Mouse (Mus musculus) adrenal gland (tissue): Measurements from ENCODE around the gene Zfp428.
"Not testable (repeated sequence)": the region's sequence is repeated elsewhere in the genome, so short reads cannot be mapped to it uniquely, and the experiment has no call there.

ENCODE experiments used
- intact Hi-C: fragments of 180-260 bp; cut with DNase I; formaldehyde crosslinking; loops from one replicate; pipeline ENCODE4 v1.15.1; 2025

Gene Zfp428

DNA sequence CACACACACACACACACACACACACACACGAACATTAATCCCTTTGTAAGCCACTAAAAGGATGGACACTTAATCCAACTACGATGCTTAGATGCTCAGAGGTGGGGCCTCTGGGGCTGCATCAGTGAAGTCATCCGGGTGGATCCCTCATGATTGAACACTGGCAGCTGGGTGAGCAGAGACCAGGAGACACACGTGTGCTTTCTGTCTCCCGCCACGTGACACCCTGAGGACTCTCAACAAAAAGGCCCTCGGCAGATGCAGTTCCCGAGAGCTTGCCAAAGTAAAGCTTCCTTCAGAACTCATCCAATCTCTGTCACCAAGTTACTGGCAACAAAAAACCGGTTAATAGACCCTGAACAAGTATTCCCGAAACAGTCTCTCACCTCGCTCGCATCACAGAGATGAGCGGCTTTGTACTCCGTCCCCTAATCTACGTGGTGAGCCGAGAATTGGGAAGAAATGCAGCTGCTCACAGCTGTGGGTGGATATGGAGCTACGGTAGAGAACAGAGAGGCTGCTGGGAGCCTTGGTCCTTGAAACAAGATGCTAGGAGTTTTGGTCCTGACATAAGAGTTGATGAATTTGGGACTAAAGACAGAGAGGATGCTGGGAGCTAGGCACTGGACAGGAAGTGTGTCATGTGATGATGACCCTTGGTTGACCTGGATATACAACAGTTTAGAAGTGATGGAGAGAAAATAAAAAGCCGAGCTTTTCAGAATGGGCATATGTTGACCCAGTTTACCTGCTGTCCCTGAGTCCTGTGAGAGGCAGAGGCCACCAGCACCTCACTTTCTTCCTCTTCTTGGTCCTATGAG lies 26.5 kb upstream of the Zfp428 start:
- intact Hi-C loops = no loop called here

DNA sequence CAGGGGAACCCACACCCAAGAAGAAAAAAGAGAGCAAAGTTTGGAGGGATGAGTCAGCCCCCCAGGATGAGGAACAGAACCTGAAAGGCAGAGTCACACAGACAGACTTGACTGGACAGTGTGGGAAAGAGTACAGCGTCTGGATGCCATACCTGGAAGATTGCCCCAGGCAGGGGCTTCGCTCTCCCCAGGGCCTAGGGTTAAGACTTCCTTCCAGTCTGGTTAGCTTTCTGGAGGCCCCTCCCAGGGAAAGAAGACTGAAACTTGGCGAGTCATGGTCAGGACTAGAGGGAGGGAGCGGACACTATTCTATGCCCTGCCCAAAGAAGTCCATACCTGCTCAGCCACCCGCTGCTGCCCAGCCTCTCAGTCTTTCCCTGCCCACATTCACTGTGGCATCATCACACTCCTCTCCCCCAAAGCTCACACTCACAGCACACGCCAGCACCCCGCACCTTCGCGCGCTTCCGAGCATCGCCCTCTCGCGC lies 25.8 kb upstream of the Zfp428 start:
- intact Hi-C loops = no loop called here

DNA sequence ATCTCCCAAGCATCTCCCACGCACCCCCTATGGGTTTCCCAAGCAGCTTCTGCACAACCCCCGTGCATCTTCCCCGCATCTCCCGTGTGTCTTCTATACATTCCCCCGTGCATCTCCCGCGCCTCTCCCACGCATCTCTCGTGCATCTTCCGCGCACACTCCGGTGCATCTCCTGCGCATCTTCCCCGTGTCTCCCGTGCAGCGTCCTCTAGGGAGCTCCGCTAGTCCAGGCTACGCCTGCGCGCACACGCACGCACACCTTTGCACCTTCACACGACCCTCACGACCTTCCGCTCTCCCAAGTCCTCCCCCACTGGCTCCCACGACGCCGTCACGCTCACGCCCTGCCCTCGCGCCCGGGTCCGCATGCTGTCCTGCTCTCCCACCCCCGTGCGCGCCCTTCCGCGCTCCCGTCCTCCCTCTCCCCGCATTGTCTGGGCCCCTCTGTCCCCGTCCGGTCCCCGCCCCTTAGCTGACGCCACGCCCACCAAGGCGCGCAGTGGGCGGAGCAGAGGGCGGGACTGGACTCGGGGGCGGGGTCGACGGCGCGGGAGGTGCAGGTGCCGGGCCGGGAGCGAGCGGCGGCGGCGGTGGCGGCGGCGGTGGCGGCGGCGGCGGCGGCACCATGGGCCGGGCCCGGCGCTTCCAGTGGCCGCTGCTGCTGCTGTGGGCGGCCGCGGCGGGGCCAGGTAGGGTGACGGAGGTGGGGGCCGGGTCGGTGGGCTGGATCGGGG lies 25.2 kb upstream of the Zfp428 start, which contains the start of gene Cadm4:
Gene Cadm4 (plus strand): TSS at position 550 of the 734 bp plus-strand sequence.
- intact Hi-C loops = no loop called here

DNA sequence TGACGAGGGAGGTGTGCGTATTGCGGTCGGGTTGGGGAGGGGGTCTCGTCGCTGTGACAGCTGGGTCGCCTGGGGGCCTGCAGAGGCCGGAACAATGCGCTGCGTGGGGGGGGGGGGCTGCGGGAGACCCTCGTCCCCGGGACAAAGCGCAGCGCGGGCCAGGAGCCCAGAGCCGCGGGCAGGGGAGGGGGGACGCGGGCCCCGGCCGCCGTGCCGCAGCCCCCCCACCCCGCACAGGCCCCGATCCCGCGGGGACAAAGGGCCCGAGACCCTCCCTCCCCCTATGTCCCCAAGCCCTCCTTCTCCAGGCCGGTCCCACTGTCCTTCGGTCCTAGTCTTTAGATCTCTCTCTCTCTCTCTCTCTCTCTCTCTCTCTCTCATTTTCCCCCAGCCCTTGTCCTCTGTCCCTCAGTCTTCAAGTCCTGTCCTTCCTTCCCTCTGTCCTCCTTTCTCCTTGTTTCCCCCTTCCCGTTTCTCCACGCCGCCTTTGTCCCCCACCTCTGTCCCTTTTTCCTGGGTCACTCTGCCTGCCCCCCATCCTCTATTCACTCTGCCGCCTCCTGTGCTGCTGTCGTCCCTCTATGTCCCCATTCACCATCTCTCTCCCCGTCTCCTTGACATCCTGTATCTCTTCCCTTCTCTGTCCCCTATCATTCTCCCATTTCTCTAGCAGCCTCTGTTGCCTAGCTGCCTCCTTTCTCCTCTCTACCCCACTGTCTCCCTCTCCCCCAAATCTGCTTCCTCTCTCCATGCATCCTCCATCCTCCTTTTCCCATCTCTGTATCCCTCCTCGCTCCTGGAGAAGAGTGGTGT lies 24.4 kb upstream of the Zfp428 start:
- intact Hi-C loops = no loop called here

DNA sequence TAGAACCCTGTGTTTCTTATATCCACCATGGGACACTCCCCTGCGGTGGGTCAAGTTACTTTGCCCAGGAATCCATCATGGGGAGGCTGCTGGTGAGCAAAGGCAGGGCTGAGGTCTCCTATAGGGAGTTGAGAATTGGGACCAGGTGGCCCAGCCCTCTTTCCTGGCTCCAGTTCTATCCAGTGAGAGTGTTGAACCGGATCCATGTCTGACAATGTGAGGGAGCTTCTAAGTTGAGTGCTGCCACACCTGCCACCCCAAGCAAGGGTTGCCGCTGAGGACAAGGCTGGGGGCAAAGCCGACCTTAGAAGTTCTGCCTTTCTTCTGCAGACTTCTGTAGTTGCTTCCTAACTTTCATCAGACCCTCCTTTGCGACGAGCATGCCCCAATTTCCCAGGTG lies 23.5 kb upstream of the Zfp428 start:
- intact Hi-C loops = not testable (repeated sequence)

DNA sequence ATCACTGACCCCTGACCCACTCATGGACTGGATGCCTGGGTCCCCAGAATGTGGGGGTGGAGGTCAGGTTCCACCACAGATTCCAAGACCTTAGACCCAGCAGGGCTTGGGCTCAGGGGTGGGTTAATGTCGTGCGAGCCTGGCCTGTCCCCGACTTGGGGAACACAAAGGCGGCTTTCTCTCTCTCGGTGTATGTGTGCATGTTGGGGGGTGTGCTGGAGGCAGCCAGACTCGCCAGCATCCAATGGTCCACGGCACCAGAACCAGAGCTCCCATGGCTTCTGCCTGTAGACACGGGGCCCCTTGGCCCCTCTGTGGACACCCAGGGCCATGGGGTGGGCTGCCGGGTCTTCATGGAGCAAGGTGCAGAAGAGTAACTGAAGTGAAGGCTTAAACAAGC lies 21.3 kb upstream of the Zfp428 start:
- intact Hi-C loops = no loop called here

DNA sequence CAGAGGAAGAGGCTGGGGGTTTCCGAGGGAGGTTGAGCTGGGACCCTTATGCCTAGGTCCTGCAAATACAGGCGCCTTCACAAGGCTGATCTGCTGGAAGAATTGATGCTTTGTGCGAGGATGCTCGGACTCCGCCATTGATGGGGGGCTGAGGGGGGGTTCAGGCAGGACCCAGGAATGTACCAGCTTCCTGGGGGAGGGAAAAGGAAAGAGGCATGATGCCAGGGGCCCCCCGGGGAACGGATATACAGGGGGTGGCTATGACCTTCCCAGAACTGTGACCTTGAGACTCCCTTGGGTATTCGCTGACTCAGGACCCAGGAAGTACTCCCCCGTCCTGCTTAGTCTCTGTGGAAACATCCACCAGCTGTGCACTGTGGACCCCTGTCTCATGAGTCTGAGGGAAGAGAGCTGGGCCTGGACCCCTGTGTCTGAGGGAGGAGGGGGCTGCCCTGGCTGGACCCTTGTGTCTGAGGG lies 20.1 kb upstream of the Zfp428 start:
- intact Hi-C loops = no loop called here

DNA sequence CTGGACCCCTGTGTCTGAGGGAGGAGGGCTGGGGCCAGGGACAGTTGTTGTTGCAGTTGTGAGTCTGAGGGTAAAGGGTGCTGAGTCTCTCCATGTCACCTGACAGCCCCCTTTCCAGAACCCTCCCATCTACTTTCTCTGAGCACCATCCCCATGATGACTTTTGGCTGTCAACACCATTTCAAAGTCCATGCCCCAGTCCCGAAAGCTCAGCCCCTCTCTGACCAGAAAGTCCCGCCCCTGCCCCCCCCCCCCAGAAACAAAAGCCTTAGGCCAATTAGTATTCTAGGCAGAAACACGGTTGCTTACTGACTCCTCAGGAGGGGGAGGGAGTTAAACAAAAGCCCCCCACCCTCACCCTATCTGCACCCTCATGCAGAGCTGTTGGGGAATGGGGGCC lies 19.4 kb upstream of the Zfp428 start:
- intact Hi-C loops = no loop called here

DNA sequence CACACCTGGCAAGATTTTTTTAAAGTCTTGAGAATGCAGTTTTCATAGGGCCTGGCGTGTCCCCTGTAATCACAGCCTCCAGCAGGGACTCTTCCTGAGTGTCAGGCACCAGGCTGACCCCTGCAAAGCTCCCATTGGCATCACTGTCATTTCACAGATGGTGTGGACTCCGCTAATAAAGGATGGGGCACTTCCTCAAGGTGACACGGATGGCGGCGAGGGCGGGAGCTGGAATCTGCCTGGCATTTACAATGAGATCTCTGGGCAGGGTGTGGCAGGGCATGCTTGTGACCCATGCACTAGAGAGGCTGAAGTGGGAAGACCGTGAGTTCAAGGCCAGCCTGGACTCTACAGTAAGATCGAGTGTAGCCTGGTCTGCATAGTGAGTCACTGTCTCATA lies 18.5 kb upstream of the Zfp428 start:
- intact Hi-C loops = no loop called here

DNA sequence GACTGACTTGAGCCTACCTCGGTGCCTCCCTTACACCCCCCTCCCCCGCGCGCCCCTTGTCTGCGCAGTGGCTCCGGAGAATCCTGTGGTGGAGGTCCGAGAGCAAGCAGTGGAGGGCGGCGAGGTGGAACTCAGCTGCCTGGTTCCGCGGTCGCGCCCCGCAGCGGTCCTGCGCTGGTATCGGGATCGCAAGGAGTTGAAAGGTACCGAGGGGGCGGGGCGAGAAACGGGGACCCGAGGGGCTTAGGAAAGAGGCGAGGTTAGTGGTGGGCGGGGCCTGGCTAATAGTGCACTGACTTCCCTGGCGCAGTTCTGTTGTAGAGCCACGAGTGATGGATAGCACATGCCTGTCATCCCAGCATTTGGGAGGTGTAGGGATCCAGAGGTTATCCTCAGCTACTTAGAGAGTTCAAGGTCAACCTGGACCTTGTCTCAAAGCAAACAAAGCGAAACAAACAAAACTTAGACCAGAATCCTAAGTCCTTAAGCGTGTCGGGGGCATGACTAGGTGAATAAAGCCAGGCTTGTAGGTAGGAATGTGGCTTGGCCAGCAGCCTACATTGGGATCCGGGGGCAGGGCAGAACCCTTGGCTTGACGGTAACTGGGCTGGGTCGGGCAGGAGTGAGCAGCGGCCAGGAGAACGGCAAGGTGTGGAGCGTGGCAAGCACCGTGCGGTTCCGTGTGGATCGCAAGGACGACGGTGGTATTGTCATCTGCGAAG lies 6.8 kb upstream of the Zfp428 start:
- intact Hi-C loops = no loop called here

DNA sequence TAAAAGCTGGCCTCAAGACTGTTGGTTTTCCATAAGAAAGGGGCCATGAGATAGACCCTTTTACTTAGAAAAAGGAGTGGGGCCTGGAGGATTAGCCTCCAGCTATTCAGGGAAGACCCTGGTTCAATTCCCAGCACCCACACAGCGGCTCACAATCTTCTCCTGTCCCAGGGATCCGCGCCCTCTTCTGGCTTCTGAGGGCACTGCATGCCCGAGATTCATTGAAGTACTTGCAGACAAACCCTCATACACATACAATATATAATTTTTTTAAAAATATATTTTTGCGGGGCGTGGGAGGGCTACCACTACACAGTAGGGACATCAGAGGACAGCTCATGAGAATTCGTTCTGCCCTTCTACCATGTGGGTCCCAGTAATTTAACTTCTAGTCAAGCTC lies 5.9 kb upstream of the Zfp428 start:
- intact Hi-C loops = no loop called here

DNA sequence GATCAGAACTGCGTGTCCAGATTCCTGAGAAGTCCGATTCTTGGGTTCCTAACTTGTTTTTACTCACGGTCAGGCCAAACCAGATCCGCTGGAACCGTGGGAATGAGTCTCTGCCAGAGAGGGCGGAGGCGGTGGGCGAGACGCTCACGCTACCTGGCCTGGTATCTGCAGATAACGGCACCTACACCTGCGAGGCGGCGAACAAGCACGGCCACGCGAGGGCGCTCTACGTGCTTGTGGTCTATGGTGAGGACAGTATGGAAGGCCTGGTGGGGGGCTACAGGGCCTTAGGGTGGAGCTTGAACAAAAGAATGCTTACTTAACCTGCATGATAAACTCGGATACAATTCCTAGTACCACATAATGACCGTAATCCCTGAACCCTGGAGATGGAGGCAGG lies 5.3 kb upstream of the Zfp428 start:
- intact Hi-C loops = no loop called here

DNA sequence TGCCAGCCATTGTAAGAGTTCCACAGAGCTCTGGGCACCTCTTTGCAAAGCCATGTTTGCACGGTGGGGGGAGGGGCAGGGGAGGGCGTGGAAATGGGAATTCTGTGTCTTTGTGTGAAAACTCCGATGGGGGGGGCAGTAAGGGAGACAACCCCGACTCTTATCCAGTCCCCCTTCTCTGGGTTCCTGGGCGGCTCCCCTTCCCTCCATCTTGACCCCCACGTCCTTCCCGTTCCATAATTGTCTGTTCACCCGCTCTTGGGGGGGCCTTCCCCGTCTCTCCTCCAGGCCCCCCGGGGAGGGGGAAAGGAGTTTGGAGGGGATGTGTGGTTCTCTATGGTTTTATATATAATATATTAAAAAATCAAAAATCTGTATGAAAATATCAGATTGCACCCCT lies 2.8 kb upstream of the Zfp428 start:
- intact Hi-C loops = no loop called here

DNA sequence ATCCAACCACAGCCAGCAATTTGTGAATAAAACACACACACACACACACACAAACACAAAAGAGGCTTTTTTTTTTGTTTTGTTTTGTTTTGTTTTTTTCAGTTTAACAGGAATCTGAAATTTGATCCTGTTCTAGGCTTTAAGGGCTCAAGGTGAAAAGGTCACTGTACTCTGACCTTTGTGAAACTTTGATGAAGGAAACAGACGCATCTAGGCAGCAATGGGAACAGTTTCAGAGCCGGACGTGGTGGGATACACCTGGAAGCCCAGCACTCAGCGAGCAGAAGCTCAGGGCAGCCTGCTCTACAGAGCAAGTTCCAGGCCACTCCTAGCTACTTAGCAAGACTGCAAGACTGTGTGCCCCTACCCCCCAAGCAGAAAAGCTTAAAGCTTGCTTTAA lies 1.9 kb upstream of the Zfp428 start:
- intact Hi-C loops = no loop called here

DNA sequence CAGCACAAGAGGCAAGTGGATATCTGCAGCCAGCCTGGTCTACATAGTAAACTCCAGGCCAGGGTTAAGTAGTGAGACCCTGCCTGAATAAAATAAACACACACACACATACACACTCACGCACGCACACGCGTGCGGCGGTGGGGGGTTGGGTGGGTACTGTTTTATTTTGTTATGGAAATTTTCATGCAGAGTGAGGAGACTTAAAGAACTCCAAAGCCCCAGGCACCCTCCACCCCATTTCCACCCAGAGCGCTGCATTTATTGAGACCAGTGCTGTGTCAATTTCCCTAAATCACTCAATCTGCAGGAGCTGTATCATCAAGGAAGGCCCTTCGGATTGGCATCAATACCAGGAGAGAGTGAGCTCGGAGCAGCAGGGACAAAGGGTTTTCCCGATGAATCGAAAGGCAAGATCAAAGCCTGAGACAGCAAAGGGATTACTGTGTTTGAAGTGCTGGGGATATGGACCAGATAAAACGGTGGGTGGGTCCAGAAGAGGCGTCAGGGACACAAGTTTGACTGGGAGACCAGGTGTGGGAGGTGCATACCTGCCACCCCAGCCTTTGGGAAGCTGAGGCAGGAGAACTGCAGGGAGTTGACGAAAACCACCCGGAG lies 1.2 kb upstream of the Zfp428 start:
- intact Hi-C loops = loop anchor here (2.0 kb wide), 1 partner anchor 23 kb away; no protein-coding TSS in a partner anchor

DNA sequence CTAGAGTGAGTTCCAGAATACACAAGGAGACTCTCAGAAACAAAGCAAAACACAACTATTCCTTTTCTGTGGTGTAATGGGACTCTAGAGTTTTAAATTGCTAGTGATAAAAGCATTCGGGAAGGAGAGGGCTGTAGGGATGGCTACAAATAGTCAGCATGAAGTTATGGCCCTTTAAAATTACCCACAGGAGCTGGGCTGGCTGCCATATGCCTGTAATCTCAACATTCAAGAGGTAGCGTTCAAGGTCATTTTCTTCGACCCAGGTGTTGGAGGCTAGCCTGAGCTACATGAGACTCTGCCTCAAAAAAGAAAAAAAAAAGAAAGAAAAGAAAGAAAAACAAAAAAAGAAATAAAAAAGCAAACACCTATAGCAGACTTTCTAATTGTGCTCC lies 744 bp upstream of the Zfp428 start:
- intact Hi-C loops = loop anchor here (2.0 kb wide), 1 partner anchor 23 kb away; no protein-coding TSS in a partner anchor

DNA sequence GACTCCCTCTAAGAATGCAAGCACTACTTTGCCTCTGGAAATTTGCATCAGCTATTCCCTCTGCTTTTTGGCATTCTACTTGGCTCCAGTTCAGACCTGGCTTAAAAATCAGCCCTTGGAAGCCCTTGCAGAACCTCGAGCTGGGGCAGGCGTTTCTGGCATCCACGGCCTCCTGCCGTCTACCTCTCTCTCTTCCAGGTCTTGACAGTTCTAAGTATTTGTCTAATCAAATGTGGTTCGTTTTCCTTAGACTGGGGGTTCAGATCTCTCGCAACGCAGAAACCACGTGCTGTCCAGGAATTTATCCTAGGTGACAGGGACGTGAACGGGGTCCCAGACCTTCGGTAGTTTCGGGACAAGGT lies 349 bp upstream of the Zfp428 start:
- intact Hi-C loops = loop anchor here (2.0 kb wide), 1 partner anchor 22 kb away; no protein-coding TSS in a partner anchor

DNA sequence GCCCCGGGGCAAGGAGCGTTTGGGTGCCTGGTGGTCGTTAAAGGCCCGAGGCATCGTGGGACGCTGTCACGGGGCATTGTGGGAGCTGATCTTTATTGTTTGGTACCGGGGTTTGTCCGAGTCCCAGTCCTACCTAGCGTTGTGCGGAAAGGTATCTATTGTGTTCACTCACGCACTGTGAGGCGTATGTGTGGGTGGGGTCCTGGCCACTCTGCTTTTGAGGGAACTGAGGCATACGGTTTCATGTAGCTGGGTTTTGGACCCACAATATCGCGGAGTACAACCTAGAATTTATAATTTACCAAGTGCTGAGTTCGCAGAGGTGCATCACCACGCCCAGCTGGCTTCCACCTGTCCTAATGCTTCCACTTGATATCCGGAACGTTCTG lies 914 bp downstream of the Zfp428 start:
- intact Hi-C loops = loop anchor here (2.0 kb wide), 1 partner anchor 21 kb away; no protein-coding TSS in a partner anchor

DNA sequence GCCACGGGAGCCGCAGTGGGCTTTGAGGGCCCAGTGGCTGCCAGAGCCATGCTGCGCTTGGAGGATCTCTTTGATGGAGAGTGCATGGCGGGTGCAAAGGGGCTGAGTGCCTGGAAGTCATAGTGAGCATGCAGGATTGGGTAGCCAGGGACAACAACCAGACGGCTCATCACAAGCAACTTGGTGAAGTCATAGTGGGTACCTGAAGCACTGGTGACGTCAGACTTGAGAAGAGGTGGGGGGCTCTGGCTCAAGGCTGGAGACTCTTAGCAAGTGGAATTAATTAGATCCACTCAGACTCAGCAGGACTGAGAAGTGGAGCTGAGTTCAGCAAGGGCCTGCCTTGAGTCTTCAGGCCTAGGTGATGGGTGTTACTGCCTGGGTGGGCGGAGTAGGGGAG lies 5.5 kb downstream of the Zfp428 start, which contains the start of gene AC161166.1:
Gene AC161166.1 (minus strand): TSS at position 101 of the 400 bp plus-strand sequence.
- intact Hi-C loops = no loop called here

DNA sequence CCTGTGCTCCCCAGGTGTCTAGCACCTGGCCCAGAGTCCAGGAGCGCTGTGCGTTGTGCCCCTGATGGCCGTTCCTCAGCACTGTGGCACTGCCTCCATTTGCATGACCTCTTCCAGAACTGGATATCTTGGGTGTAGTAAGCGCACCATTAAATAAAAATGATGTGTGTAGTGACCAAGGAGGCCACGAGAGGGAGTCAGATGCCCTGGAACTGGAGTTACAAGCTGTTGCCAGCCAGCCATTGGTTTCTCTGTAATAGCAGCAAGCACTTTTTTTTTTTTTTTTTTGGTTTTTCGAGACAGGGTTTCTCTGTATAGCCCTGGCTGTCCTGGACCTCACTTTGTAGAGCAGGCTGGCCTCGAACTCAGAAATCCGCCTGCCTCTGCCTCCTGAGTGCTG lies 9.5 kb downstream of the Zfp428 start:
- intact Hi-C loops = not testable (repeated sequence)
